Mouse (Mus musculus): ENCODE measurements at regions not wholly inside any gene's neighbourhood (a gene's known extent, or its start where the extent isn't known, plus 50 kb on each side); places are given as distances from the start of the nearest gene placed in this dataset.

- TF ChIP-seq EP300 (IDR thresholded peaks at IDR 0.05; ENCODE audit: low read depth) (no peak), CTCF (IDR thresholded peaks at IDR 0.05; ENCODE audit: low read depth) (no peak)
These were observed 267.7 kb upstream of the Acvr2a start for GRCm38 (mm10) chr2:48546194-48546593.

Measured in liver, postnatal 0 days (tissue).